Mouse (Mus musculus): ENCODE results near the gene Agbl1. TPM values are rescaled to one million over a fixed set of nuclear protein-coding genes. Genes with fewer than 3 reads are reported as not detected.
"Not testable (repeated sequence)": the region's sequence is repeated elsewhere in the genome, so short reads cannot be mapped to it uniquely, and the experiment has no call there.

Agbl1 gene
- polyA plus RNA-seq (2012; rRNA removed): not detected in 2 replicates

- no peak for DNase-seq (ENCODE audit: low read depth, low spot score)
- 54% methylated on average over 7 of the region's 7 CpGs for WGBS
Observed at GRCm38 (mm10) chr7:76229311-76229937, at the start of gene Agbl1. Gene Agbl1, plus strand, starts transcription at chr7:76229887.

DNA sequence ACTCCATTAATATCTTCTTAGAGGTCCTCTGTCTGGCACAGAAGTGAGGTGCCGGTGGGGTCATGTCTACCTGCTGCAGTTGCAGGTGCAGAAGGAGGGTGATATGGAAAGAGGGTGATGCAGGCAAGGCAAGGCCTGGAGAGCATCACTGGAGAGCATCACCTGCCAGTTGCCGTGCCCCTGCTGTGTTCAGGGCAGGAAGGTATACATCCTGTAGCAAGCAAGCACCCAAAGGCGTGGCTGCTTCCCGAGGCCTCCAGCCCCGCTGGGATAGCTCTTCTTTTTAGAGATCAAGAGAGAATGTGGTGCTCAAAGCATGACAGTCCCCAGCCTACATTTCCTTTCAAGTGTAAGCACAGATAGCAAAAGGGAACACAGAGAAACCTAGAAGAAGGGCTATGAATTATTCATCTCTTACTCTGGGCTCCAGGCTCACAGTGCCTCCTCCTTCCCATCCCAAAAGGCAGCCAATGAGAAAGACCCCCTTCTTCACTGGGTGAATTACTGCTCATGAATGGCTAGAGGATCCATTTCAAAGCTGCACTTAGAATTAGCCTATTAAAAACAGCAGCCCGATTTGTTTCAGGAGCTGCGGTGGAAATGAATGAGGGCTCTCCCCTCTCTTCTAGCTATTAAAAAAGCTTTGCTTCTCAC lies 44.6 kb upstream of the Agbl1 start:
- no peak for DNase-seq (ENCODE audit: low read depth, low spot score)
- 58% methylated on average over 7 of the region's 7 CpGs for WGBS

DNA sequence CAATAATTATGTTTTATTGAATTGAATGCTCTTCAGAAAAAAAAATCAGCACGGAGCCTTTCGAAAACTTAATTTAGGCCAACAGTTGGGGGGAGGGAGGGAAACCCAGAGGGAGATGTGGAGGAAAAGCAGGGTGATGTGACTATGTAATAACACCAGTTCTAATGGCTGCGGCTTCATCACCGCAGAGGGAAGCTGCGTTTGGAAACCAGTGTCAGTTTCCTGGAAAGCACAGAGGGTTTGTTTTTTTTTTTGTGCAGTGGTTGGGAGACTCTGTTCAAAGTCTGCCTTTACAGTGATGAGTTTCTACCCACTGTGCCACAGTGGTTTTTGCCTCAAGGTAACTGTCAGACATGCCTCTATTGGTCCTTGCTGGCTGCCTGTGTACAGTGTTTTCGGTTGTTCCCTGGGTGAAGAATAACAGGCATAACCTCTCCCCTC lies 44.0 kb upstream of the Agbl1 start:
- no peak for DNase-seq (ENCODE audit: low read depth, low spot score)

GRCm38 (mm10) chr7:76218546-76218945 lies 11.1 kb upstream of the Agbl1 start:
- 46% methylated on average over 4 of the region's 4 CpGs for WGBS

More for the DNA sequence above, 44.0 kb upstream of the Agbl1 start:
- 52% methylated on average over 6 of the region's 6 CpGs for WGBS

GRCm38 (mm10) chr7:76219797-76220469 lies 9.8 kb upstream of the Agbl1 start:
- DNase-seq (ENCODE audit: low read depth, low spot score): no peak
- 64% methylated on average over 7 of the region's 7 CpGs for WGBS

More at GRCm38 (mm10) chr7:76218546-76218945, 11.1 kb upstream of the Agbl1 start:
- DNase-seq (ENCODE audit: low read depth, low spot score): no peak

DNA sequence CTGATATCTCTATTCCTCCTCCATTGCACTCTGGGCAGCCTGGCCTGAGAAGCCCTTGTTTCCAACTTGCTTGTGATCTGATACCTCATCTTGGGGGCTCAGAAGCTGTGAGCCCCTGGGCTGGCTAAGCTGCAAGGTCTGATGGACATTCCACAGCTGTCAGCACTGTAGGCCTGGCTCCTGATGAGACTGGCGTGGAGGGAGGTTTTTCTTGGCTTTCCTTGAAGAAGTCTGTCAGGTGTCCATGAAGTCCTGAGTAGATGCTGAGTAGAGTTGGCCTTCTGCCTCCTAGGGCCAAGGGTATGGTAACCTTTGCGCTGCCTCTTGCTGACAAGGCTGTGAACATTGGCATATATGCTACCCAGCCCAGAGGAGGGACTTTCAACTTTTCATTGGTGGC lies 7.0 kb upstream of the Agbl1 start:
- no peak for DNase-seq (ENCODE audit: low read depth, low spot score)
- WGBS: 79% methylated on average over 2 of the region's 2 CpGs

DNA sequence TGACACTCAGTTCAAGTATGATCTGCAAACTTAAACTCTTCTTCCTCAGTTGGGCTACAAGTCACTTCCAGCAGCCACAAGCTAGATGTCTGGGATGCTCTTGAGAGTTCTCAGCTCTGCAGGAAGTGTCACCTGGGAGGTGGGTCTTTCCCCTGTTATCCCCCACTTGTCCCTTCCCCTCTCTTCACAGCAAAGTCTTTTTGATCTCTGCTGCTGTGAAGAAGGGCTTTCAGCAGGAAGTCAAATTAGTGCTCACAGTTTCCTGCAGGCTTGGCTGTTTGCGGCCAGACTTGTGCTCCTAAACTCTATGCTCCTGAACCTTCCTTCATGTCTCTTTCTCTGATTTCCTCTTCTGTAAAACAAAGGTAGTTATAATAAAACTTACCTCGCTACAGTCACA lies 806 bp upstream of the Agbl1 start:
- 9% methylated on average over 2 of the region's 2 CpGs for WGBS
- DNase-seq (ENCODE audit: low read depth, low spot score): no peak

DNA sequence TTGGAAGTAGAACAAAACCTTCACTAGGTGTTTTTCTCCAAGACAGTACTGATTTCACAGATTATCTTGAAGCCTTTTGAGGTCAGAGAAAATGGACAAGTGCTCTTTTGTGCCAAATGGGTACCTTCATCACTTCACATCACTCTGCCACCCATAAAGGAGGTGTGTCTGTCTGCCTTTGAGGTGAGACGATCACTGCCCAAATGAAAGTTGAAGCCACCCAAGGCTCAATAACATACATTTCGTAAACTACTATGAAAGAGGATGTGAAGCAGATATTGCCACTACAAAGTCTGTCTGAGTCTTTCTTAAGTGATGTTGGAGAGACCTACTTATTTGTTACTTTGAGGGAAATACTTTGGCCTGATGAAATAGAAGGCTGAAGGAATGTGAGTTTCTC lies 4.6 kb downstream of the Agbl1 start:
- 65% methylated on average over 2 of the region's 2 CpGs for WGBS
- no peak for DNase-seq (ENCODE audit: low read depth, low spot score)

GRCm38 (mm10) chr7:76237497-76237896 lies 7.8 kb downstream of the Agbl1 start:
- WGBS: 72% methylated on average over 4 of the region's 4 CpGs
- DNase-seq (ENCODE audit: low read depth, low spot score): no peak

GRCm38 (mm10) chr7:76244839-76245238 lies 15.2 kb downstream of the Agbl1 start:
- DNase-seq (ENCODE audit: low read depth, low spot score): not testable (repeated sequence)
- 96% methylated on average over 18 of the region's 18 CpGs for WGBS

GRCm38 (mm10) chr7:76275061-76275460 lies 45.4 kb downstream of the Agbl1 start:
- DNase-seq (ENCODE audit: low read depth, low spot score): no peak

DNA sequence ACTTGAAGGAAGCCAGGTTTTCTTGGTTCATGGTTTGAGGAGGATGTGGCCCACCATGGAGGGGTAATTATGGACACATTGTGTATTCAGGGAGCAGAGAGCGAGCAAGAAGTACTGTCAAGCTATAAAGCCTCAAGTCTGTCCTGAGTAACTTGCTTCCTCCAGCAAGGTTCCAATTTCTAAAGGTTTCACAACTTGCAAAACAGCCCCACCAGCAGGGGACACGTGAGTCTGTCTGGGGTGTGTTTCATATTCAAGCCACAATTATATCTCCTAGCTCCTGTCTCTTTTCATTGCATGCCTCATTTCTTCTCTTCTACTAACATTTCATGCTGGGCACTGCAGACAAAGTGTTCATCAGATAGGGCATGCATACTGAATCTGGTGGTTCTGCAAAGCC lies 53.1 kb downstream of the Agbl1 start:
- WGBS: 38% methylated on average over 2 of the region's 2 CpGs
- no peak for DNase-seq (ENCODE audit: low read depth, low spot score)

DNA sequence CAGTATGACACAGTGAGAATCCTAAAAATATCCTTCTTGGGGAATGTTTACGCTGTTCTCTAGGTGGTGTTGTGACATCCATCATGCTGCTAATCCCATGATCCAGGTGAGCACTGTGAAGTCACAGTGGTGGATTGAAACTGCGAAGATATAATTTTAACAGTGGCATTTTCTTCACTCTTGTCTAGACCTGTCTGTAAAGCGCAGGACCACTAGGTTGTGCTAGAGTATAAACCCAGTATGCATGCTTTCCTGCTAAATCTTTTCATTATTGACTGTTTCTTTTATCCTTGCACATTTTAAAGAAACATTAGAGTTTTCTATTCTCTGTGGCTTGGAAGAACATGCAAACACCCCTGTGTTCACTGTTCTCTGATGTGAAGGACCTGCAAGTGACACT lies 57.8 kb downstream of the Agbl1 start:
- 78% methylated on average over 3 of the region's 3 CpGs for WGBS
- DNase-seq (ENCODE audit: low read depth, low spot score): no peak

- 79% methylated on average over 4 of the region's 4 CpGs for WGBS
- no peak for DNase-seq (ENCODE audit: low read depth, low spot score)
Observed at GRCm38 (mm10) chr7:76321866-76322553, 92.3 kb downstream of the Agbl1 start.

DNA sequence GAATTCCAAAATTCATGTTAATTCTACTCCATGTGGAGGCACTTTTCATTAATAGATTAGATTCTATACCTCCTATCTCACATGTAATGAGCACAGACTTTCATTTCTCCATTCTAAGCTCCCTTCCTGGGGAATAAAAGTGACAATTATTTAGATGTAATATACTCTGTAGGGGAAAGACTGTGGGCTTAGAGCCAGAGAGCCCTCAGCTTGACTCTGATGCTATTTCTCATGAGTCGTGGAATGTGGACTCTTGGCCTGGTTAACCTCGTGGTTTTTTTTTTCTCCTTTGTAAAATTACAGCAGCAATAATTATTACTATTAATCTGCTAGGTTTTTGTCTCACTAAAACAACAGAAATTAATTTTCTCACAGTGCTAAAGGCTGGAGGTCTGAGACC lies 96.4 kb downstream of the Agbl1 start:
- DNase-seq (ENCODE audit: low read depth, low spot score): no peak
- WGBS: 32% methylated on average over 2 of the region's 2 CpGs

- WGBS: 88% methylated on average over 4 of the region's 4 CpGs
- DNase-seq (ENCODE audit: low read depth, low spot score): no peak
Observed at GRCm38 (mm10) chr7:76339308-76339707, 109.6 kb downstream of the Agbl1 start.

DNA sequence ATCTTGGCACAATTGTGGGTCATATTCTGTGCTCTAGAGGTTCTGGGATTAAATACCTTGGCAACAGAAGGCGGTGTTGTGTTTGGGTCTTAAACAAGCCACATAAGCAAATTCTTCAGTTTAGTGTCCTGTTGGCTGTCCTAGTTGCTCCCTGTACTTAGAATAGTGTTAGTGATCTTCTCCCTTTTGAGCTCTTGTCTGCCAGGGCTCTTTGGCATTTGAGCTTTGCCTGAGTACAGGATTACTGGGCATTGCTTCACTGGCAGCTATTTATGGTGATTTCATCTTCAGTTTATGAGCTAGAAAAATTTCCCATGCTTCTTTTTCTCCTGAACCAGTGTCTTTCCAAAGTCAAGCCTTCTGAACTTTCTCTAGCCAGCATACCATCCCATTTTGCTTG lies 111.9 kb downstream of the Agbl1 start:
- DNase-seq (ENCODE audit: low read depth, low spot score): no peak
- WGBS: 91% methylated on average over 1 of the region's 1 CpGs

DNA sequence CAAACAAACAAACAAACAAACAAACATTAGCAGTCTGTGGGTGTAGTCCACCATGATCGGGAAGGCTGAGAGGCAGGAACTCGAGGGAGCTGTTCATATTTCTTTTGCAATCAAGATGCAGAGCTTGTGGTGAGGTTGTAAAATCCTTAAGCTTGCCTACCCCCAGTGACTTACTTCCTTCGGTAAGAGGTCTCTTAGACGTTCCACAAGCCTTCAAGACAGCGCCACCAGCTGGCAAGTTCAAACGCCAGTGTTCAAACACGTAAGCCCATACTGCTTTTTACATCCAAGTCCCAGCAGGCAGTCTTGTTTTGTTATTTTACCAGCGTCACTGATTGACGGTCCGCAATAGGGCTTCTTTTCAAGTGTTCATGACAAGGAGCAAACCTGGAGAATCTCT lies 123.8 kb downstream of the Agbl1 start:
- 62% methylated on average over 10 of the region's 10 CpGs for WGBS
- DNase-seq (ENCODE audit: low read depth, low spot score): no peak

- no peak for DNase-seq (ENCODE audit: low read depth, low spot score)
- 26% methylated on average over 3 of the region's 3 CpGs for WGBS
Observed at GRCm38 (mm10) chr7:76354510-76354909, 124.8 kb downstream of the Agbl1 start.

- no peak for DNase-seq (ENCODE audit: low read depth, low spot score)
- WGBS: 73% methylated on average over 4 of the region's 4 CpGs
Observed at GRCm38 (mm10) chr7:76371269-76371668, 141.6 kb downstream of the Agbl1 start.
